Mouse (Mus musculus): ENCODE results near the gene Rassf8. TPM values are rescaled to one million over a fixed set of nuclear protein-coding genes. Genes with fewer than 3 reads are reported as not detected.

Rassf8 gene
- 8.8 and 10.6 TPM in 2 replicates for polyA plus RNA-seq (2016; fragmentation: Nextera tagmentation; extraction: Ambion mirVana)

- under 1% methylated on average over 61 of the region's 71 CpGs for WGBS
- H3K27ac ChIP-seq (ENCODE audit: poor library complexity, severe bottlenecking) = peak within 1 kb of the TSS; percentile 94
- H3K4me1 ChIP-seq (replicated peaks) = peaks cover 26% of the 10 kb centered on the region
- no peaks in the 10 kb centered on the region for H3K27me3 ChIP-seq (replicated peaks)
- peaks cover 13% of the 10 kb centered on the region for H3K36me3 ChIP-seq
- peak within 1 kb of the TSS; percentile 69 for H3K4me2 ChIP-seq
- H3K4me3 ChIP-seq = peak within 1 kb of the TSS; percentile 73
- H3K9ac ChIP-seq = peak within 1 kb of the TSS; percentile 95
- H3K9me3 ChIP-seq (replicated peaks) = no peaks in the 10 kb centered on the region; the same call in 1 of the 2 replicates
- peak; percentile 93 for ATAC-seq (ENCODE audit: insufficient number of reproducible peaks, low FRiP score)
These were observed at the start of gene Rassf8 for GRCm38 (mm10) chr6:145746132-145746849. Gene Rassf8, plus strand, starts transcription at chr6:145746748.

- Histone ChIP-seq H3K9me3 (replicated peaks) (no peaks in the 10 kb centered on the region), H3K4me1 (replicated peaks) (no peaks in the 10 kb centered on the region), H3K9ac (no peak overlapping the region), H3K27ac (ENCODE audit: poor library complexity, severe bottlenecking) (no peak overlapping the region), H3K27me3 (replicated peaks) (no peaks in the 10 kb centered on the region), H3K4me3 (no peak overlapping the region), H3K4me2 (no peak overlapping the region), H3K36me3 (no peaks in the 10 kb centered on the region)
- ATAC-seq (ENCODE audit: insufficient number of reproducible peaks, low FRiP score) = no peak
- WGBS = 71% methylated on average over 8 of the region's 8 CpGs
These were observed 45.5 kb upstream of the Rassf8 start for GRCm38 (mm10) chr6:145701021-145701540.

GRCm38 (mm10) chr6:145703667-145704066 lies 42.9 kb upstream of the Rassf8 start:
- Histone ChIP-seq H3K9ac (no peak overlapping the region), H3K4me3 (no peak overlapping the region), H3K36me3 (no peaks in the 10 kb centered on the region), H3K4me1 (replicated peaks) (peaks cover 12% of the 10 kb centered on the region), H3K4me2 (no peak overlapping the region), H3K9me3 (replicated peaks) (no peaks in the 10 kb centered on the region), H3K27me3 (replicated peaks) (no peaks in the 10 kb centered on the region), H3K27ac (ENCODE audit: poor library complexity, severe bottlenecking) (no peak overlapping the region)
- no peak for ATAC-seq (ENCODE audit: insufficient number of reproducible peaks, low FRiP score)
- 80% methylated on average over 6 of the region's 6 CpGs for WGBS

- Histone ChIP-seq H3K36me3 (no peaks in the 10 kb centered on the region), H3K4me2 (no peak overlapping the region), H3K9me3 (replicated peaks) (no peaks in the 10 kb centered on the region), H3K4me3 (no peak overlapping the region), H3K27me3 (replicated peaks) (no peaks in the 10 kb centered on the region), H3K9ac (no peak overlapping the region), H3K27ac (ENCODE audit: poor library complexity, severe bottlenecking) (no peak overlapping the region), H3K4me1 (replicated peaks) (peaks cover 20% of the 10 kb centered on the region)
- no peak for ATAC-seq (ENCODE audit: insufficient number of reproducible peaks, low FRiP score)
- 82% methylated on average over 18 of the region's 18 CpGs for WGBS
These were observed 36.4 kb upstream of the Rassf8 start for GRCm38 (mm10) chr6:145709956-145710720.

GRCm38 (mm10) chr6:145710797-145711196 lies 35.8 kb upstream of the Rassf8 start:
- 78% methylated on average over 3 of the region's 3 CpGs for WGBS
- no peak for ATAC-seq (ENCODE audit: insufficient number of reproducible peaks, low FRiP score)
- Histone ChIP-seq H3K27ac (ENCODE audit: poor library complexity, severe bottlenecking) (no peak overlapping the region), H3K4me2 (no peak overlapping the region), H3K4me1 (replicated peaks) (peaks cover 20% of the 10 kb centered on the region), H3K9me3 (replicated peaks) (no peaks in the 10 kb centered on the region), H3K36me3 (no peaks in the 10 kb centered on the region), H3K27me3 (replicated peaks) (no peaks in the 10 kb centered on the region), H3K4me3 (no peak overlapping the region), H3K9ac (no peak overlapping the region)

- Histone ChIP-seq H3K36me3 (no peaks in the 10 kb centered on the region), H3K4me1 (replicated peaks) (peaks cover 20% of the 10 kb centered on the region), H3K4me3 (no peak overlapping the region), H3K9ac (no peak overlapping the region), H3K27me3 (replicated peaks) (no peaks in the 10 kb centered on the region), H3K27ac (ENCODE audit: poor library complexity, severe bottlenecking) (no peak overlapping the region), H3K4me2 (no peak overlapping the region), H3K9me3 (replicated peaks) (no peaks in the 10 kb centered on the region)
- no peak for ATAC-seq (ENCODE audit: insufficient number of reproducible peaks, low FRiP score)
- WGBS = 84% methylated on average over 5 of the region's 5 CpGs
These were observed 35.2 kb upstream of the Rassf8 start for GRCm38 (mm10) chr6:145711320-145711719.

- no peak overlapping the region for H3K9ac ChIP-seq
- H3K27ac ChIP-seq (ENCODE audit: poor library complexity, severe bottlenecking) = no peak overlapping the region
- H3K9me3 ChIP-seq (replicated peaks) = no peaks in the 10 kb centered on the region
- WGBS = 56% methylated on average over 8 of the region's 8 CpGs
- no peak overlapping the region for H3K4me3 ChIP-seq
- H3K4me1 ChIP-seq (replicated peaks) = peaks cover 8% of the 10 kb centered on the region; the same call in 1 of the 2 replicates
- no peak overlapping the region for H3K4me2 ChIP-seq
- H3K36me3 ChIP-seq = no peaks in the 10 kb centered on the region
- no peaks in the 10 kb centered on the region for H3K27me3 ChIP-seq (replicated peaks)
- ATAC-seq (ENCODE audit: insufficient number of reproducible peaks, low FRiP score) = no peak
These were observed 33.1 kb upstream of the Rassf8 start for GRCm38 (mm10) chr6:145713241-145714114.

GRCm38 (mm10) chr6:145714131-145714530 lies 32.4 kb upstream of the Rassf8 start:
- no peak overlapping the region for H3K9ac ChIP-seq
- H3K9me3 ChIP-seq (replicated peaks) = no peaks in the 10 kb centered on the region
- no peaks in the 10 kb centered on the region for H3K36me3 ChIP-seq
- no peak overlapping the region for H3K4me2 ChIP-seq
- ATAC-seq (ENCODE audit: insufficient number of reproducible peaks, low FRiP score) = no peak
- H3K4me1 ChIP-seq (replicated peaks) = peaks cover 8% of the 10 kb centered on the region; the same call in 1 of the 2 replicates
- 86% methylated on average over 1 of the region's 1 CpGs for WGBS
- H3K4me3 ChIP-seq = no peak overlapping the region
- no peaks in the 10 kb centered on the region for H3K27me3 ChIP-seq (replicated peaks)
- no peak overlapping the region for H3K27ac ChIP-seq (ENCODE audit: poor library complexity, severe bottlenecking)

DNA sequence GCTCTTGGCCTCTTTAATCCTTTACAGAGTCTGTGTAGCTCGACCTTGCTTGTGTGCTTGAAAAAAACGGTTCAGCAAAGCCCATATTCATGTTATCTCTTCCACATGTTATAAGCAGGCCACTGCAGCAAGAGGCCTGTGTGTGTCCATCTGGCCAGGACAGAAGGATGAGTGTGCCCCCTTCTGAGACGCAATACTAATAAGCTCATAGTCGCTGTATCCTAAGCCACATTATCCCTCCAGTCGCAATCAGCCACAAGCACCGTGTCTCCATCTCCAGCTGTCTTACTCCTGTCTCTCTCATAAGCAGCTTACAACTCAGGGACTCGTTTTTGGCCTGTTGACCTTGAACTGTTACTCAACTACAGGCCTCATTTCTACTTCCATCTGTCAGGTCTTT lies 24.0 kb upstream of the Rassf8 start:
- WGBS = 53% methylated on average over 7 of the region's 7 CpGs
- Histone ChIP-seq H3K9ac (no peak overlapping the region), H3K27ac (ENCODE audit: poor library complexity, severe bottlenecking) (no peak overlapping the region), H3K9me3 (replicated peaks) (peaks cover 4% of the 10 kb centered on the region; the same call in 1 of the 2 replicates), H3K4me2 (no peak overlapping the region), H3K4me1 (replicated peaks) (no peaks in the 10 kb centered on the region; the same call in 1 of the 2 replicates), H3K4me3 (no peak overlapping the region), H3K27me3 (replicated peaks) (no peaks in the 10 kb centered on the region), H3K36me3 (no peaks in the 10 kb centered on the region)
- ATAC-seq (ENCODE audit: insufficient number of reproducible peaks, low FRiP score) = no peak

DNA sequence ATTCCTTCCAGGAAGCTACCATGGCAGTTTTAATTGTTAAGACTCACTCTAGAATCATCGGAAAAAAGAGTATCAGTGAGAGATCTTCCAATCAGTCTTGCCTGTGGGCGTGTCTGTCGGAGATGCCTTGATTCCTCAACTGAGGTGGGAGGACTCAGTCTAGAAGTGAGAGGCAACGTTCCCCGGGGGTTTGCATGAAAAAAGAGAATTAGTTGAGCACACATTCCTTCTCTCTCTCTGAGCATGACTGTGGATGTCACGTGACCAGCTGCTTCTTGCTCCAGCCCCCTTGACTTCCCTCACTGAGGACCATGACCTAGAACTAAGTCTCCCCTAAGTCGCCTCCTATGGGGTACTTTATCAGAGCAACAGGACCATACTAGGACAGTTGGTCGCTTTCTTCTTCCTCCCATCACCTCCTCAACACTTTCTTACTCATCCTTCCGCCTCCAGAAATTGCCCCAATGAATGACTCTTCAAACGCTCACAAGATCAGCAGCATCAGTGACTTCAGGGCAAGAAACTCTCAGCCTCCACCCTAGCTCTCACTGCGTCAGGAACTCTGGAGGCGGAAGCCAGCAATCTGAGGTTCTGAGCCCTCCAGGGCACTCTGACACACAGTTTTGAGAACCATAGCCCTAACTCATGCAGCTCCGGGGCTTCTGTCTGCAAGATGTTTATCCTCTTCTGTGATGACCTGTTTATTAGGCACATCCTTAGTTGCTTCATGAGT lies 23.3 kb upstream of the Rassf8 start:
- H3K4me2 ChIP-seq = no peak overlapping the region
- no peaks in the 10 kb centered on the region; the same call in 1 of the 2 replicates for H3K4me1 ChIP-seq (replicated peaks)

More for the DNA sequence above, 23.3 kb upstream of the Rassf8 start:
- Histone ChIP-seq H3K4me3 (no peak overlapping the region), H3K9ac (no peak overlapping the region), H3K27ac (ENCODE audit: poor library complexity, severe bottlenecking) (no peak overlapping the region), H3K27me3 (replicated peaks) (no peaks in the 10 kb centered on the region), H3K9me3 (replicated peaks) (peaks cover 4% of the 10 kb centered on the region; the same call in 1 of the 2 replicates), H3K36me3 (no peaks in the 10 kb centered on the region)
- 78% methylated on average over 13 of the region's 13 CpGs for WGBS
- ATAC-seq (ENCODE audit: insufficient number of reproducible peaks, low FRiP score) = no peak

Data from heart, embryonic 12.5 days (tissue).